Mouse (Mus musculus): Measurements from ENCODE around the gene Krtap9-3. TPM values are rescaled to one million over a fixed set of nuclear protein-coding genes. Genes with fewer than 3 reads are reported as not detected.

Krtap9-3 gene
- polyA plus RNA-seq, 1 experiment from 2014 or later = not detected

DNA sequence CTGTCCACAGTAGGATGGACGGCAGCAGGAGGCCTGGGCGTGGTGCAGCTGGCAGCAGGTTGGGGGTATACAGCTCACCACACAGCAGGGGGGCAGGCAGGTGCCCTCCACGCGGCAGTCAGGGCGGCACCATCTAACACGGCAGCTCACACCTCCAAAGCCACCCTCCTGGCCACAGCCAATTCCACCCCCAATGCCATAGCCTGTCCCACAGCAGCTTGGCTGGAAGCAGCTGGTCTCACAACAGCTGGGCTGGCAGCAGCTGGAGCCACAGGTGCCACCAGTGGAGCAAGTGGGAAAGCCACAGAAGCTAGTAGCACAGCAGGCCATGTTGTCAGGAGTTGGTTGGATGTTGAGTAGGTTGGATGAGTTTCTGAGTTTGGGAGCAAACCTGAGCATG is 17.3 kb downstream of the Krtap9-3 start, which contains the start of gene Krtap1-5:
TSS of gene Krtap1-5 (minus strand) at position 381 of the 400 bp plus-strand sequence.
- Histone ChIP-seq H3K9ac (ENCODE audit: low read depth, low read length) (no peak within 1 kb of the TSS), H3K27ac (ENCODE audit: low read depth, low read length) (no peak within 1 kb of the TSS), H3K27me3 (replicated peaks; ENCODE audit: control insufficient read depth, insufficient read depth, low read length) (no peaks in the 10 kb centered on the region), H3K36me3 (ENCODE audit: control insufficient read depth, insufficient read depth) (no peaks in the 10 kb centered on the region), H3K4me3 (ENCODE audit: low read depth, low read length) (no peak within 1 kb of the TSS), H3K4me1 (replicated peaks; ENCODE audit: control insufficient read depth, insufficient read depth, low read length) (no peaks in the 10 kb centered on the region), H3K9me3 (ENCODE audit: control insufficient read depth) (no peaks in the 10 kb centered on the region), H3K4me2 (replicated peaks; ENCODE audit: low read depth) (no peak within 1 kb of the TSS)
- WGBS = 77% methylated on average over 6 of the region's 6 CpGs
- ATAC-seq = no peak
- TF ChIP-seq CTCF (IDR thresholded peaks at IDR 0.05; ENCODE audit: low read depth) = no peak

DNA sequence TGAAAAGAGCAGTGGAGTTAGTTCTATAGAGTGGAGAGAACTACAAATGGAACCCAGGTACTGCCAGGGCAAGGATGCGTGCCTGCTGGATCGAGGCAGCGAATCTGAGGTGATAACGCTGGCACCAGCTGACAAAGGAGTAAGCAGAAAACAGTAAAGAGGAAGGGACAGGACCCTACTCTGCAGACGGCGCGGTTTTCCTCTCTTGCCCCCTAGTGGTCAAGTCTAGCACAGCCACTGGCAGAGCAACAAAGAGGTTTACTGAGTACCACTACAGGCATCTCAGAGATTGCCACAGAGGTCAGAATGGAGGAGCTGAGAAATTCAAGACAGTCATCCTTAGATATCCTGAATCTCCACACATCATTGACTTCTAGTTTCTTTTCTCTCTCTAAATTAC is 23.8 kb downstream of the Krtap9-3 start:
- WGBS = 1% methylated on average over 7 of the region's 7 CpGs
- H3K9ac ChIP-seq (ENCODE audit: low read depth, low read length) = no peak overlapping the region
- TF ChIP-seq CTCF (IDR thresholded peaks at IDR 0.05; ENCODE audit: low read depth) = peak; percentile 93

DNA sequence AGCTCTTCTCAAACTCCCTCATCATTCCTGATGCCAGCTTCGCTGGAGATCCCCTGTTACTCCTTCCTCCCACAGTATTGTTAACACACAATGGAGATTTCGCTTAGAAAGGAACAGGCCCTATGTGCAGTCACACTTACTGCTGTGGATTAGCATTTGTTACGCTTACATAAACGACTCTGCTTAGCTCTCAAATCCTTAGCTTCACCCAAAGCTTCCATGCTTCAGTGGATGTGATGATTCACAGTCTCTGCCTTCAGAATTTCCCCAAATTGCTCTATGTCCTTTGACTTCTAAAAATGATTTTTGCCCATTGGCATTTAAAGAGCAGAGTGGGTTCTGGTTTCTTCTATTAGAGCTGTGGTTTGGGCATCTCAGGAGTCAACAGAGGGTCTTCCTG is 24.7 kb downstream of the Krtap9-3 start:
- Histone ChIP-seq H3K4me1 (replicated peaks; ENCODE audit: control insufficient read depth, insufficient read depth, low read length) (no peaks in the 10 kb centered on the region), H3K9me3 (ENCODE audit: control insufficient read depth) (no peaks in the 10 kb centered on the region), H3K4me2 (replicated peaks; ENCODE audit: low read depth) (no peak overlapping the region), H3K27me3 (replicated peaks; ENCODE audit: control insufficient read depth, insufficient read depth, low read length) (no peaks in the 10 kb centered on the region), H3K36me3 (ENCODE audit: control insufficient read depth, insufficient read depth) (no peaks in the 10 kb centered on the region), H3K4me3 (ENCODE audit: low read depth, low read length) (no peak overlapping the region), H3K9ac (ENCODE audit: low read depth, low read length) (no peak overlapping the region), H3K27ac (ENCODE audit: low read depth, low read length) (no peak overlapping the region)
- 68% methylated on average over 4 of the region's 4 CpGs for WGBS
- TF ChIP-seq CTCF (IDR thresholded peaks at IDR 0.05; ENCODE audit: low read depth) = no peak
- no peak for ATAC-seq

More for the DNA sequence above, 23.8 kb downstream of the Krtap9-3 start:
- Histone ChIP-seq H3K4me2 (replicated peaks; ENCODE audit: low read depth) (peak overlapping the region; percentile 38; the same call in 1 of the 2 replicates), H3K4me3 (ENCODE audit: low read depth, low read length) (no peak overlapping the region), H3K27ac (ENCODE audit: low read depth, low read length) (no peak overlapping the region), H3K4me1 (replicated peaks; ENCODE audit: control insufficient read depth, insufficient read depth, low read length) (no peaks in the 10 kb centered on the region), H3K27me3 (replicated peaks; ENCODE audit: control insufficient read depth, insufficient read depth, low read length) (no peaks in the 10 kb centered on the region), H3K9me3 (ENCODE audit: control insufficient read depth) (no peaks in the 10 kb centered on the region), H3K36me3 (ENCODE audit: control insufficient read depth, insufficient read depth) (no peaks in the 10 kb centered on the region)
- ATAC-seq = 0 out of 2 replicates have a peak, but pooled peaks have one; percentile 59

DNA sequence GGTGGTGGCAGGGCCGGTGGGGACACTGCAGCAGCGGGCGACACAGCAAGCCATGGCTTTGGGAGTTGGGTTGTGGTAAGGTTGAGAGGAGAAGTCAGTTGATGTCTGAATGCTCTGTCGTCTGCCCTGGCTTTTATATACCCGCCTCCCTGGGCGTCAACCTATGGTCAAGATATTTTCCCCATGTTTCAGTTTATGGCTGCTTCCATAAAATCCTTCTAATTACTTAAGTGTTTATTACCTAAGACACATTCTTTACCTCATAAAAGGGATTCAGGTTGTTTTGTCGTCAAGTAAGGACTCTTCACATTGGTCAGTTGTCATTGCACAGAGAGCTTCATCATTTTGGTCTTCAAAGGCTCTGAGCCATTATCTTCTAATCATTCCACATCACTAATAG is 31.4 kb downstream of the Krtap9-3 start, which contains the start of gene Krtap3-1:
TSS of gene Krtap3-1 (minus strand) at position 101 of the 400 bp plus-strand sequence.
- 54% methylated on average over 7 of the region's 7 CpGs for WGBS

DNA sequence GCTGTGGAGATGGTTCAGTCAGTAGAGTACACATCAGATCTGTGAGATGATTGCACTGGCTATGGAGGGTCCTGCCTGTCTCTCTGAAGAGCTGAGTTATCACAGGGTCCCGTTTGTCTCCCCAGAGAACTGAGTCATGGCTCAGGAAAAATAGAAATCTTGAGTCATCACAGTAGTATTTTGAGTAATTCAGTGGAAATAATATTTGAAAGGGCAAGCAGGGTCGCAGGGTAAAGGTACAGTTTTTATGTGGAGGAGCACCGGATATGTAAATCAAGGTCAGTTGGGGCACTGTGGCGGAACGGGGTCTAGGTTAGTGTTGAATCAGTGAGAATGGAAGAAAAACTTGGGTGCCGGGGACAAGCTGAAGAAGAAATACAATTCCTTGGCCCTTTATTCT is 35.3 kb downstream of the Krtap9-3 start:
- Histone ChIP-seq H3K4me1 (replicated peaks; ENCODE audit: control insufficient read depth, insufficient read depth, low read length) (no peaks in the 10 kb centered on the region), H3K4me3 (ENCODE audit: low read depth, low read length) (no peak overlapping the region), H3K27me3 (replicated peaks; ENCODE audit: control insufficient read depth, insufficient read depth, low read length) (no peaks in the 10 kb centered on the region), H3K9me3 (ENCODE audit: control insufficient read depth) (no peaks in the 10 kb centered on the region), H3K4me2 (replicated peaks; ENCODE audit: low read depth) (no peak overlapping the region), H3K36me3 (ENCODE audit: control insufficient read depth, insufficient read depth) (no peaks in the 10 kb centered on the region), H3K9ac (ENCODE audit: low read depth, low read length) (no peak overlapping the region), H3K27ac (ENCODE audit: low read depth, low read length) (no peak overlapping the region)
- TF ChIP-seq CTCF (IDR thresholded peaks at IDR 0.05; ENCODE audit: low read depth) = no peak
- ATAC-seq = no peak
- 80% methylated on average over 6 of the region's 6 CpGs for WGBS

More for the DNA sequence above, 31.4 kb downstream of the Krtap9-3 start, which contains the start of gene Krtap3-1:
- no peaks in the 10 kb centered on the region for H3K36me3 ChIP-seq (ENCODE audit: control insufficient read depth, insufficient read depth)
- no peak for TF ChIP-seq CTCF (IDR thresholded peaks at IDR 0.05; ENCODE audit: low read depth)
- no peak within 1 kb of the TSS for H3K27ac ChIP-seq (ENCODE audit: low read depth, low read length)
- peak; percentile 54; the same call in 1 of the 2 replicates for ATAC-seq
- no peak within 1 kb of the TSS for H3K9ac ChIP-seq (ENCODE audit: low read depth, low read length)
- H3K27me3 ChIP-seq (replicated peaks; ENCODE audit: control insufficient read depth, insufficient read depth, low read length) = no peaks in the 10 kb centered on the region
- H3K4me2 ChIP-seq (replicated peaks; ENCODE audit: low read depth) = no peak within 1 kb of the TSS
- H3K9me3 ChIP-seq (ENCODE audit: control insufficient read depth) = no peaks in the 10 kb centered on the region
- H3K4me1 ChIP-seq (replicated peaks; ENCODE audit: control insufficient read depth, insufficient read depth, low read length) = no peaks in the 10 kb centered on the region
- H3K4me3 ChIP-seq (ENCODE audit: low read depth, low read length) = no peak within 1 kb of the TSS

DNA sequence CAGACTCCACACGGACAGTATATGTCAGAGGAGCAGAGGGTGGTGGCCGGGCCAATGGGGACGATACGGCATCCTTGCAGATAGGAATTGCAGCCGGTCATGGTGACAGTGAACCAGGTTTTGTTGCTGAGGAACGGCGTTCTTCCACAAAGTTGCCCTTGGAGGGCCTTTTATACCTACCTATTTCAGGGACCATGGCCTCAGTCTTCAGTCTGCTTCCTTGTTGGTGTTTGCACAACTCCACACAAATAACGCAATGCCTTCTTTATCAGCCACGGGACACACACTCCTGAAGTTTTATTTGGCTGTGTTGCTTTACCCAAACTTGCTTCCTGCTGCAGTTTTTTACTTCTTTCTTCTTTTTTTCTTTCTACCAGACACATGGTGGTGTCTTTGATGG is 38.5 kb downstream of the Krtap9-3 start, which contains the start of gene Gm11939:
TSS of gene Gm11939 (minus strand) at position 101 of the 400 bp plus-strand sequence.
- Histone ChIP-seq H3K4me1 (replicated peaks; ENCODE audit: control insufficient read depth, insufficient read depth, low read length) (no peaks in the 10 kb centered on the region), H3K9ac (ENCODE audit: low read depth, low read length) (no peak within 1 kb of the TSS), H3K4me3 (ENCODE audit: low read depth, low read length) (no peak within 1 kb of the TSS), H3K9me3 (ENCODE audit: control insufficient read depth) (no peaks in the 10 kb centered on the region), H3K27me3 (replicated peaks; ENCODE audit: control insufficient read depth, insufficient read depth, low read length) (no peaks in the 10 kb centered on the region), H3K27ac (ENCODE audit: low read depth, low read length) (no peak within 1 kb of the TSS), H3K36me3 (ENCODE audit: control insufficient read depth, insufficient read depth) (no peaks in the 10 kb centered on the region), H3K4me2 (replicated peaks; ENCODE audit: low read depth) (no peak within 1 kb of the TSS)
- WGBS = 67% methylated on average over 9 of the region's 9 CpGs
- no peak for ATAC-seq
- no peak for TF ChIP-seq CTCF (IDR thresholded peaks at IDR 0.05; ENCODE audit: low read depth)
